Mouse (Mus musculus) cortical plate, adult 2 months (tissue): ENCODE results near the gene Jarid2.

Experiments used
- CTCF ChIP-seq: fragments of 200-500 bp; IDR thresholded peaks from 2 replicates; pipeline ENCODE4 v1.5.1; 2011; ENCODE audit warnings: mild to moderate bottlenecking, control low read depth, low read length; ENCODE audit not compliant: insufficient read depth; ENCODE audit errors: extremely low read depth
- POLR2A ChIP-seq: fragments of 200-500 bp; IDR thresholded peaks from 2 replicates; pipeline ENCODE4 v1.6.1; 2011; ENCODE audit warnings: mild to moderate bottlenecking, low read length, control low read depth; ENCODE audit not compliant: insufficient read depth; ENCODE audit errors: extremely low read depth

- TF ChIP-seq CTCF (no peak), POLR2A (0 out of 2 replicates have a peak, but pooled peaks have one; percentile 26)
Observed at GRCm38 (mm10) chr13:44730146-44730864, 1.0 kb downstream of the Jarid2 start.
